ENCODE assay signal across 12 mouse cellular contexts in genomic region chr9:16113936-16114642, GRCm38 (mm10).
DNase-seq lines count a peak whose midpoint lies in the region; ATAC-seq and TF ChIP-seq lines count a peak whose summit lies in the region.
"Had no signal": no experiment of that assay in that cellular context is flagged by ENCODE, and none has a peak within 500 bp of the region (broad histone marks: within the 10 kb centered on the region; RNA-seq: fewer than 3 reads in every experiment).

No protein-coding gene starts in this region.

- no peak overlapping the region for H3K4me3 ChIP-seq in heart, postnatal 0 days (ENCODE audit: low read depth, low read length)
- H3K4me3 ChIP-seq in G1E (ENCODE audit: low read depth, low read length) = no peak overlapping the region
- no peak overlapping the region for H3K4me3 ChIP-seq in midbrain, embryonic 13.5 days (replicated peaks)
- H3K4me3 ChIP-seq: embryonic facial prominence, embryonic 13.5 days; limb, embryonic 12.5 days had no signal

- H3K9ac ChIP-seq in heart, postnatal 0 days (replicated peaks; ENCODE audit: low read depth, low read length) = no peak overlapping the region
- H3K9ac ChIP-seq in midbrain, embryonic 13.5 days (replicated peaks) = no peak overlapping the region
- H3K9ac ChIP-seq: embryonic facial prominence, embryonic 13.5 days; limb, embryonic 12.5 days had no signal

- peak overlapping the region; percentile 80 for H3K27ac ChIP-seq in heart, postnatal 0 days (ENCODE audit: low read depth)
- H3K27ac ChIP-seq in midbrain, embryonic 13.5 days = no peak overlapping the region
- H3K27ac ChIP-seq: embryonic facial prominence, embryonic 13.5 days; limb, embryonic 12.5 days had no signal

- WGBS in heart, postnatal 0 days = 62% methylated on average over 4 of the region's 4 CpGs
- WGBS in midbrain, embryonic 13.5 days = 94% methylated on average over 4 of the region's 4 CpGs

- H3K36me3 ChIP-seq in heart, postnatal 0 days (replicated peaks; ENCODE audit: control insufficient read depth, insufficient read depth, low read length) = no peaks in the 10 kb centered on the region
- H3K36me3 ChIP-seq in G1E (replicated peaks) = no peaks in the 10 kb centered on the region
- no peaks in the 10 kb centered on the region for H3K36me3 ChIP-seq in midbrain, embryonic 13.5 days
- H3K36me3 ChIP-seq: embryonic facial prominence, embryonic 13.5 days; limb, embryonic 12.5 days had no signal

- TF ChIP-seq CTCF in heart, postnatal 0 days (IDR thresholded peaks at IDR 0.05; ENCODE audit: low read depth) = no peak
- TF ChIP-seq CTCF in G1E (IDR thresholded peaks at IDR 0.05; ENCODE audit: low read depth, low read length) = no peak

- no peaks in the 10 kb centered on the region for H3K27me3 ChIP-seq in heart, postnatal 0 days (ENCODE audit: control insufficient read depth, insufficient read depth, low read length)
- no peaks in the 10 kb centered on the region for H3K27me3 ChIP-seq in G1E (ENCODE audit: insufficient read depth, low read length)
- H3K27me3 ChIP-seq in midbrain, embryonic 13.5 days = no peaks in the 10 kb centered on the region
- H3K27me3 ChIP-seq: embryonic facial prominence, embryonic 13.5 days; limb, embryonic 12.5 days had no signal

- intact Hi-C loops in left cerebral cortex, postnatal 36 days (cut with DNase I) = loop anchor here (5.0 to 10.0 kb wide), 4 partner anchors 87 to 391 kb away; partner anchors contain the start of gene Fat3

- H3K4me2 ChIP-seq in heart, postnatal 0 days (ENCODE audit: low read depth, low read length) = no peak overlapping the region
- H3K4me2 ChIP-seq in midbrain, embryonic 13.5 days (replicated peaks) = no peak overlapping the region
- H3K4me2 ChIP-seq: embryonic facial prominence, embryonic 13.5 days; limb, embryonic 12.5 days had no signal

- H3K9me3 ChIP-seq in heart, postnatal 0 days (replicated peaks; ENCODE audit: control insufficient read depth, low read length) = no peaks in the 10 kb centered on the region
- no peaks in the 10 kb centered on the region for H3K9me3 ChIP-seq in G1E (replicated peaks)
- no peaks in the 10 kb centered on the region for H3K9me3 ChIP-seq in midbrain, embryonic 13.5 days
- H3K9me3 ChIP-seq: embryonic facial prominence, embryonic 13.5 days; limb, embryonic 12.5 days had no signal

- ATAC-seq in heart, postnatal 0 days (ENCODE audit: insufficient read depth, low read depth) = peak; percentile 52
- ATAC-seq in G1E (ENCODE audit: extremely low read depth, insufficient number of reproducible peaks, low FRiP score, poor library complexity, severe bottlenecking) = 0 out of 2 replicates have a peak, but pooled peaks have one; percentile 22
- peak; percentile 62 to 68 for ATAC-seq in hematopoietic stem cell, adult 5-6 weeks (replicated peaks in 1 of 2; ENCODE audit: insufficient read depth in 1 of 2, low FRiP score in 2 of 2, low TSS enrichment in 1 of 2, low read depth in 1 of 2, poor library complexity in 2 of 2, severe bottlenecking in 2 of 2)
- no peak for ATAC-seq in midbrain, embryonic 13.5 days
- ATAC-seq: CD4-positive, CD25-positive, alpha-beta regulatory T cell, adult 4 months had no signal

- DNase-seq in heart, postnatal 0 days (ENCODE audit: low spot score) = peak; percentile 44
- no peak for DNase-seq in heart, adult 11 months
- no peak for DNase-seq in G1E (ENCODE audit: low spot score)
- DNase-seq in left cerebral cortex, postnatal 36 days (ENCODE audit: low spot score in 2 of 2) = peak; percentile 75 to 84
- DNase-seq in thymus, postnatal 0 days (ENCODE audit: low spot score) = no peak
- no peak for DNase-seq in cerebellum, postnatal 4 days (ENCODE audit: low spot score in 2 of 2)
- DNase-seq: thymus, adult 2 months had no signal

- TF ChIP-seq EP300 in heart, postnatal 0 days (IDR thresholded peaks at IDR 0.05; ENCODE audit: low read depth) = no peak

- H3K4me1 ChIP-seq in heart, postnatal 0 days (ENCODE audit: control insufficient read depth, insufficient read depth) = peaks cover 19% of the 10 kb centered on the region
- H3K4me1 ChIP-seq in G1E (ENCODE audit: insufficient read depth, low read depth, low read length) = no peaks in the 10 kb centered on the region
- peaks cover 6% of the 10 kb centered on the region for H3K4me1 ChIP-seq in midbrain, embryonic 13.5 days (replicated peaks)
- H3K4me1 ChIP-seq: embryonic facial prominence, embryonic 13.5 days had no signal

Comparison
In these comparisons a context has a peak if more than half of its experiments do, and no peak if none do; other contexts are left out.
1. DNase-seq: peak in heart, postnatal 0 days (single experiment) and left cerebral cortex, postnatal 36 days (2 of 2); none in heart, adult 11 months (single experiment), G1E (single experiment), thymus, postnatal 0 days (single experiment) and cerebellum, postnatal 4 days (0 of 2).